Mouse (Mus musculus) layer of hippocampus, postnatal 14 days (tissue): ENCODE data around the gene Myocd. TPM values are rescaled to one million over a fixed set of nuclear protein-coding genes. Genes with fewer than 3 reads are reported as not detected.

ENCODE experiments used
- DNase-seq, 2 experiments: peaks; one replicate each; pipeline ENCODE4 v3.0.0; 2021 to 2022; ENCODE audit warnings: low spot score in 2 of 2, mixed read lengths in 1 of 2
- long read RNA-seq, 2 experiments: library from polyadenylated mRNA; stranded (forward); transcript quantifications; one replicate each; pipeline ENCODE4 v2.0.0; 2021
- total RNA-seq, 2 experiments: library from RNA; stranded (reverse); gene quantifications; 2 replicates each; pipeline ENCODE4 v1.2.3; 2021

Myocd gene
- total RNA-seq = under 1 TPM; 0.50 to 0.78 TPM
- long read RNA-seq, experiment 1 = 0 reads
- long read RNA-seq, experiment 2 = 0 reads

- peak in 1 of 2 experiments; percentile 5 for DNase-seq
Observed at GRCm38 (mm10) chr11:65269851-65270473, at the start of gene Myocd. TSS of gene Myocd (minus strand) at chr11:65269989.

DNA sequence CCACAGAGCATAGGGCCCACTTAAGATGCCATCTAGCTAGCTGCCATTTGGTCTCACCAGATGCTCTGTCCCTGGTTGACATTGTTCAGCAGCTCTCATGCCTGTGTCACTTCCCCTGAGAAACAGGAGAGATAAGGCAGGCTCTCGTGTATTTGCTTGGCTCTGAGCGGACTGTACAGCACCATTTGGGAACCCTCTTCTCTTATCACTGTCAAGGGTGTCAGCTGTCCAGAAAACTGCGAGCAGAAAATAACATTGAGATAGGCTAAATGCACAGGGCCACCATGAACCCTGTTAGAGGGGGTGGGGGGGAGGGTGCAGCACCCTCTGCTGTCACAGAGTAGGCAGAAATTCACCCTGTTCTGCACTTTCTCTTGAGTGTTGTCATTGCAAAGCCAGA, 34.0 kb upstream of the Myocd start:
- DNase-seq = no peak

DNA sequence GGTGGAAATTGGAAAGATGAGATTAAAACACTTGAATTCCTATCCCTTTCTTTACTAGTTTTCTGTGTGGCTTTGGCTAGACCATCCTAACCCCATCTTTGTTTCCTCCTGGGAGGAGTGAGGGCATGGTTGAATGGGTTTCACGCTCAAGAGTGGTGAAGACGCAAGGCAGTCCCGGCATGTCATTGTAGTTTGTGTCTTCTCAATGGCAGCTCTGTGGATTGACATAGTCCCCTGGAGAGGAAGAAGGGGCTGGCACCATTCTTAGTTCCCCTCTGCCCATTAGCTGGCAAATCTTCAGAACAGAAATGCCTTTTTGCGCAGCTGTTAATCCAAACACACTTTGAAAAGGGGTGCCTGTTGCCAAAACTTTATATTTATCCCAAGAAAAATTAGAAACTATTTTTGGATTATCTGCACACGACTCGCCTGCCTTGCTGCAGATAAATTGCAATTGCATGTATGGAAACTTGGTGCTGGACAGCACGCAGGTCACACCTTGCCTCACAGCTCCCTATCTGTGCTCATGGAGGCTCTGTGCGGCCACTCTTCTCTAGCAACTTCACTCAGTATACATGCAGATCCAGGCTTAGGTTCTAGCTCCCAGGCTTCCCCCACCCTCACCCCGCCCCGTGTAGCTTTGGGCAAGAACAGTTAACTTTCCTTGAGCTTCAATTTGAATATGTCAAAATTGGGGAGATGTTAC, 24.5 kb upstream of the Myocd start:
- DNase-seq = no peak

DNA sequence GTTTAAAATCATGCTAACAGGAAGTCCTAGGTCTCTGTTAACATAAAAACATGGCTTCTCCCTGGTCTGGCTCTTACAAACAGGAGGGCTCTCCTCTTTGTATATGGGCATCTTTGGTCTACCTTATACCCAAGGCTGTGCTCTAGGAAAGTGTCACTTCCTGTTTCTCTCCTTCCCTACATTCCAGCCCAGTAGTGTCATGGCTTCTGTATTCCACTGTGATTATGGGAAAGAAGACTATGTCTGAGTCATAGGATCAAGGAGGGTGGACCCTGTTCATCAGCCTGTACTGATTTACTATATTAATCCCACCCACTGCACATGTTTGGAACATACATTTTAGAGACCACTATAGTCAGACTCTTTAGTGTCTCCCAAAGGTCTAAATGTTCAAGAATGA, 23.2 kb upstream of the Myocd start:
- DNase-seq = no peak

DNA sequence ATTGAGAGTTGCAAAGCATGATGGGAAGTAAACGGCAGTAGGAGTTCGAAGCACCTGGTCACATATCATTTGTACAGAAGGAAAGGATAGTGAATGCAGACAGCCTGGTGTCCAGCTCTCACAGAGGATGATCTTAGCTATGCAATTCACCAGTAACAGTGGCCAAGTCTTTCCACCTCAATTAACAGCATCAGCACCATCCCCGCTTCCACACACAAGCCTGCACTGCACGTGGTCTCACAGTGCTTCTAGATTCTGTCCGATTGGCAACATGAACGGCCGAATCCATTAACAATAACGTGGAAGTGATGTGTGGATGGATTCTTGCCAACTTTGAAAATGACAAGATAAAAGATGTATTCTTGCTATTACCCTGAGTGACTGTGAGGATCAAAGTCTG, 17.9 kb upstream of the Myocd start:
- DNase-seq = no peak

GRCm38 (mm10) chr11:65286211-65286610, 16.4 kb upstream of the Myocd start:
- no peak for DNase-seq

DNA sequence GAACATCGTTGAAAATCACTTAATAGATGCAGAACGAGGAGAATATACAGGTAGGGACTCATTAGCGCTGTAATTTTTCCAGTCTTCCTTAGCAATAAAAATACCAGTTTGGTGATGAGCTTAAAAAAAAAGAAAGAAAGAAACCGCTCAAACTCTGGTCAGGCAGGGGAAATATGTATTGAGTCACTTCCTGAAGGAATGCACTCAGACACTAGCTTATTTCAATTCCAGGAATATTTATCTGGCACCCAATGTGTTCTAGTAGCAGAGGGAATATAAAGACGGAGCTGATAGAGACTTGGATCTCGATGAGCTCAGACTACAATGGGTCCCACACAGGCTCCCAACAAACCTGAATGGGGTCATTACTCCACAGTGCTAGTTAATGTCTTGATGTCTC, 5.7 kb upstream of the Myocd start:
- no peak for DNase-seq

DNA sequence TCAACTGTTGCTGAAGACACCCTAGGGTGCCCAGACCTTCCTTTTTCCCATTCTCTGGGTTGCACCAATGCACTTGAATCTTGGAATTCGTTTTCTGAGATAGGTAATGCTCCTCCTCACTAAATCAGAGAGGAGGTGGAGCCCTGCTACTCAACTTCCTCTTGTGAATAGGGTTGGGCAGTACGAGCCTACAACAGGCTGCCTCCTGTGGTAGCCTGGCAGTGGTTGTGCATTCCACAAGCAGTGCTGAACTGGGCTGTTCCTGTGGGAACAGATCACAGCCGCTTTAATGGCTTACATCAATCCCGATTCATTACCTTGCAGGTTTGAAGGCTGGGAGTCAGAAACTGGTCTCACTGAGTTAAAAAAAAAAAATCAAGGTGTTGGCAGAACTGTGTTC, 1.2 kb upstream of the Myocd start:
- no peak for DNase-seq

GRCm38 (mm10) chr11:65268310-65268709, 1.5 kb downstream of the Myocd start:
- peak; percentile 18 to 63 for DNase-seq

GRCm38 (mm10) chr11:65263466-65263865, 6.3 kb downstream of the Myocd start:
- DNase-seq = no peak

DNA sequence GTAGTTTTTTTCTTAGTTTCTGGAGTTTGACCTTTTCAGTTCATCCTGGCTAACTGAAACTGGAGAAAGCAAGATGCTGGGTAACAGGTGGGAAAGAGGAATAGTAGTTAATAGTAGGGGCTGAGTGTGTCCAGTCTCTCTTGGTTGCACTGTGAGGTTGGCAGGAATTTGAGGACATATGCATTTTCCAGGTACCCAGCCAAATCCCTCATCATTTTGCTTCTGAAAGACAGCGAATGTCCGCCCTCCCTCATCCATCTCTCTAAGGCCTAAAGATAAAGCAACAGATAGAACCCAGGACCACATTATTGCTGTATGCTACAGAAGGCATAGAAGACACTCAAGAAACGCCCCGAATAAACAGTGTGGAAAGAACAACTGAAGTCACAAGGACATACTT, 10.8 kb downstream of the Myocd start:
- no peak for DNase-seq

DNA sequence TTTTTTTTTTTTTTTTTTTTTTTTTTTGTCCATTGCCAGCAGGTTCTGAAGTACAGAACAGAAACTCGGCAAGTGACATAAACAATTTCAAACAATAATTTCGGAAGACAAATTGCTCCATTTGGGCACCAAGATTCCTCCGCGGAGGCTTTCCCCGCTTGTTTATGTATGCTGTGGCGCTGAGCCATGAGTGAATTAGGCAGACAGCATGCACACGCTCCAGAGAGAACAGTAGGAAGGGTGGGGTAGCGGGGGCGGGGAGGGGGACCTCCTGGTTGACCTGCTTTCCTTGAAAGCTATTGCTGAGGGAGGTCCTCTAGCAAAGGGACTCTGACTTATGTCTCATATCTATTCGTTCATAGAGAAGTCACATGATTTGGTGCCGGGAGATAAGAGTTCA, 13.6 kb downstream of the Myocd start:
- no peak for DNase-seq

GRCm38 (mm10) chr11:65255564-65255963, 14.2 kb downstream of the Myocd start:
- DNase-seq = no peak

DNA sequence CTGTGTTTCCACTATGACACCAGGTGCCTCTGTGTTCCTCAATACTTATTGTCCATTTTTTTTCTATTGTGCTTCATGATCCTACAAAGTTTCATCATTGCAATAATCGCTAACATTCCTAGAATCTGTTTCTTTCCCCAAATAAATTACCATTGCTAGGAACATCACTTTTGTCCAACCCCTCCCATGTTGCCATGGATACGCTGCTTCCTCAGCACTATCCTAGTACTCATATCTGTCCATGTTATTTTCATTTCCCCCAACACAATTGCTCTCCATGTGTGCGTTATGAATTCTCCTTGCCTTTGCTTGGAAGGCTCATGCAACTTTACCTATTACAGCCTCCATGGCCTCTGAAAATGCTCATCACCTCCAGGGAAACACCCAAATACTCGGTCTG, 19.4 kb downstream of the Myocd start:
- DNase-seq = no peak

- no peak for DNase-seq
Observed at GRCm38 (mm10) chr11:65246301-65247054, 23.3 kb downstream of the Myocd start.

- DNase-seq = no peak
Observed at GRCm38 (mm10) chr11:65243593-65243992, 26.2 kb downstream of the Myocd start.

DNA sequence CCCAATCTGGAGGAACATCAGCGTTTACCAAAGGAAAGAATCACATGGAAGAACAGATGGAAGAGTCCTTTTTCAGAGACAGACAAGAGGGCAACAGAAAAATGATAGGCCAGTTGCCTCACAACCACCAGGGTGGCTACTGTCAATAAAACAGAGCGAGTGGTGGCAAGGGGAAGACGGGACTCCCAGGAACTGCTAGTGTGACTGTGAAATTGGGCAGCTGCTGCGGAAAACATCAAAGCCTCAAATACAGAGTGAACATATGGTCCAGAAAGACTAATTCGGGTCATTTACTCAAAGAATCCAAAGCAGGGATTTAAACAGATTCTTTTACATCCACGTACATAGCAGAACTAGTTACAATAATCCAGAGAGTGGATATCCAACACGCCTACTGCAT, 29.3 kb downstream of the Myocd start:
- DNase-seq = no peak

DNA sequence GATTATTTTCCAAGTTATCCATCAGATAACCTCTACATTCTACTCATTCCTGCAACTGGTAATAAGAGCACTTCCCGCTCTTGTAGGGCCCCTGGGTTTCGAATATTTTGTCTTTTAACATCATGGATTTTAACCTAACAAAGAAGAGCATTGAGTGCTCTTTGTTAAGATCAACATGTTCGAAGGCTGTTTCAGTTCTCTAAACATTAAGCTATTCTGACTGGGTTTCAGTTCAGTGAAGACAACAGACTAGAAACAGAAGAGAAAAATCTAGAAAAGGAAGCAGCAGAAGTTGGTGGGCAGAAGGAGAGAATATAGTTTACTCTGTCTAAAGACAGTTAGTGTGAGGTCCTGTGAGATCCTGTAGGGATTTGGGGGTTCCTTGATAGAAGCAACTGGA, 31.9 kb downstream of the Myocd start:
- no peak for DNase-seq

DNA sequence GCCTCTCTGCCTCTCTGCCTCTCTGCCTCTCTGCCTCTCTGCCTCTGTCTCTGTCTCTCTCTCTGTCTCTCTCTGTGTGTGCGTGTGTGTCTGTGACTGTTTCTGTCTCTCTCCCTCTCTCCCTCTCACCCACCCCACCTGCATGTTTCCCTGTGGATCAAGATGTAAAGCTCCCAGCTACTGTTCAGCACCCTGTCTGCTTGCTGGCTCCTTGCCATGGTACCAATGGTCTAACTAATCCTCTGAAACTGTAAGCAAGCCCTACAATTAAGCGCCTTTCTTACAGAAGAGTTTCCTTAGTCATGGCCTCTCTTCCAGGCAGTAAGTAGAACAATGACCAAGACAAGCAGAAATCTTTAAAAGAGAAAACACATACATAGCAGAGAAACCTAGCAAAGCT, 32.9 kb downstream of the Myocd start:
- no peak for DNase-seq

DNA sequence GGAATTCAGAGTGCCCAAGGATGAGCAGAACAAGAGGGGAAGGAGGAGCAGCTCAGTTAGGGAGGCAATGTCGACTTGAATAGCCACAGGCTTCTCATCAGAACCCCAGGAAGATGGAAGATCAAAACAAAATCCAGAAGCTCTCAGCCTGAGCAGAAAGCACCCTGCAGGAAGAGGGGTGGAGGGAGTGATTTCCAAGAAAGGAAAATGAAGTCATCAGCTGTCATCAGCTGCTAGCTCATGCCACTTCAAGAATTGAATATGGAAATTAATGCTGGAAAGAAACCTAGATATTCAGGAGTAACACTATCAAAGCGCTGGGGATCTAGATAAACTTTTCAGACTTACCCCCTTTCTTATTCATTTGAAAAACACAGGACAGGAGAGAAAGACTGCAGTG, 34.4 kb downstream of the Myocd start:
- no peak for DNase-seq

DNA sequence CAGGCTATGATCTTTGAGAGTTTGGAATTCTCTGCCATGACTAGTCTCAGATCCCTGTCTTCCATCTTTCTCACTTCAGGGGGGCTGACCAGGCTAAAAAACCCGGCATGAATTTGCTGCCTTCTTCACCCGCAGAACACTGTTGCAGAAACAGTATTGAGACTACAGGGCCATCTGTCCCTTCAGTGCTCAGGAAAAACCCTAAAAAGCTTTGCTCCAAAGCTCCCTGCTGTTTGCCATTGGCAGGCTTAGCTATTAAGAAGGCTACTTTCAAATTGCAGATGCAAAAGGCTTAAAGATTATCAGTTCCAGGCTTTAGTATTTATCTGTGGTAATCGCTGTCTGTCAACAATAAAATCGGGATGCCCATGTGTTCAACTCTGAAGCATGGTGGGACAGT, 38.0 kb downstream of the Myocd start:
- no peak for DNase-seq

DNA sequence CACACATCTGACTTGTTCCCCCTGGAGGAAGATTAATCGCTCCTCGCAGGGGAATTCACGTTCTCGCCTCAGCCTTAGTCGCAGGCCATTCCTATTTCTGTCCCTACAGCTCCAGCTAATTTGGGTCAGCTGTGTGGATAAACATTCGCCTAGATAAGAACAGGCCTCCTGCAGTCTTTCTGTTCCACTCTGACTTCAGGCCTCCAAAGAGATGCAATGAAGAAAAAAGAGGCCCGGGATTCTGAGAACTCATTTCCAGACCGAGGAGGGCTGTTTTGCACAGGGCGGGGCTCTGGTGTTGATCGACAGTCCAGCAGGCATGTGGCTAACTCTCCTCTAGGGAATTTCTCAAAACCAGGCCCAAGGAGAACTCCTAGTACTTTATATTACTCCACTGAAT, 43.0 kb downstream of the Myocd start:
- DNase-seq = no peak
